Mouse (Mus musculus) liver, embryonic 16.5 days (tissue): ENCODE results near the gene Mvb12b. TPM values are rescaled to one million over a fixed set of nuclear protein-coding genes. Genes with fewer than 3 reads are reported as not detected.

Experiments
- ATAC-seq: fragments of 200-750 bp; cut with Nextera tagmentation; 2 replicates; pipeline ENCODE4 v1.8.0; 2017; ENCODE audit warnings: low read depth, mild to moderate bottlenecking, moderate number of reproducible peaks, moderate library complexity
- H3K27ac ChIP-seq: fragments of 300-500 bp; sonication (generic); 2 replicates; pipeline ENCODE4 v1.5.1; 2014; ENCODE audit warnings: mild to moderate bottlenecking, low read length
- H3K27me3 ChIP-seq: fragments of 300-500 bp; sonication (generic); 2 replicates; pipeline ENCODE4 v1.6.1; 2014; ENCODE audit warnings: low read depth, low read length, mixed read lengths; ENCODE audit not compliant: control insufficient read depth, insufficient read depth
- H3K36me3 ChIP-seq: fragments of 300-500 bp; sonication (generic); 2 replicates; pipeline ENCODE4 v1.6.1; 2014; ENCODE audit warnings: mild to moderate bottlenecking; ENCODE audit not compliant: control insufficient read depth, insufficient read depth
- H3K4me1 ChIP-seq: fragments of 300-500 bp; sonication (generic); 2 replicates; pipeline ENCODE4 v1.6.1; 2014; ENCODE audit warnings: low read depth, low read length, mixed read lengths; ENCODE audit not compliant: control insufficient read depth
- H3K4me2 ChIP-seq: fragments of 300-500 bp; sonication (generic); 2 replicates; pipeline ENCODE4 v1.6.1; 2014; ENCODE audit warnings: low read depth, low read length, mixed read lengths
- H3K4me3 ChIP-seq: fragments of 300-500 bp; sonication (generic); 2 replicates; pipeline ENCODE4 v1.5.1; 2014; ENCODE audit warnings: low read depth, mild to moderate bottlenecking, low read length
- H3K9ac ChIP-seq: fragments of 300-500 bp; sonication (generic); 2 replicates; pipeline ENCODE4 v1.6.1; 2014; ENCODE audit warnings: low read depth, low read length
- H3K9me3 ChIP-seq: fragments of 300-500 bp; sonication (generic); replicated peaks from 2 replicates; pipeline ENCODE4 v1.6.1; 2016; ENCODE audit warnings: low read length; ENCODE audit not compliant: control insufficient read depth
- WGBS: fragments of 180-500 bp; shearing (Covaris S2); extraction: QIAGEN DNeasy Blood & Tissue Kit; methylation state at CpG from one replicate; pipeline ENCODE4 v1.1.7; 2014; ENCODE audit not compliant: insufficient replicate concordance; 5-methylcytosine and 5-hydroxymethylcytosine counted together
- polyA plus RNA-seq: library from polyadenylated mRNA; unstranded; fragments of >200 nt; fragmentation: Nextera tagmentation; extraction: Ambion mirVana; gene quantifications from 2 replicates; pipeline ENCODE4 v1.2.1, GENCODE M21; 2015

The Mvb12b gene
- polyA plus RNA-seq, 1 experiment from 2014 or later: 11.0 TPM

- 73% methylated on average over 10 of the region's 10 CpGs for WGBS
- Histone ChIP-seq H3K27ac (no peak overlapping the region), H3K27me3 (no peaks in the 10 kb centered on the region), H3K4me1 (peaks cover 5% of the 10 kb centered on the region), H3K36me3 (no peaks in the 10 kb centered on the region), H3K4me3 (no peak overlapping the region), H3K4me2 (no peak overlapping the region), H3K9ac (no peak overlapping the region), H3K9me3 (no peaks in the 10 kb centered on the region)
- ATAC-seq: no peak
Observed at GRCm38 (mm10) chr2:33759447-33759846, 128.3 kb downstream of the Mvb12b start.

- Histone ChIP-seq H3K27ac (peak overlapping the region; percentile 7; the same call in 1 of the 2 replicates), H3K4me2 (no peak overlapping the region), H3K4me3 (no peak overlapping the region), H3K4me1 (peaks cover 5% of the 10 kb centered on the region), H3K27me3 (no peaks in the 10 kb centered on the region), H3K9ac (no peak overlapping the region), H3K9me3 (no peaks in the 10 kb centered on the region), H3K36me3 (no peaks in the 10 kb centered on the region)
- WGBS: 23% methylated on average over 6 of the region's 6 CpGs
- peak; percentile 64 for ATAC-seq
Observed at GRCm38 (mm10) chr2:33755633-33756020, 132.1 kb downstream of the Mvb12b start.

GRCm38 (mm10) chr2:33754980-33755632, 132.6 kb downstream of the Mvb12b start:
- Histone ChIP-seq H3K9me3 (no peaks in the 10 kb centered on the region), H3K36me3 (no peaks in the 10 kb centered on the region), H3K4me1 (peaks cover 5% of the 10 kb centered on the region), H3K4me3 (no peak overlapping the region), H3K9ac (no peak overlapping the region), H3K27me3 (no peaks in the 10 kb centered on the region), H3K27ac (no peak overlapping the region), H3K4me2 (no peak overlapping the region)
- WGBS: 40% methylated on average over 7 of the region's 7 CpGs
- no peak for ATAC-seq

- H3K27me3 ChIP-seq: no peaks in the 10 kb centered on the region
- H3K4me2 ChIP-seq: no peak overlapping the region
- H3K9me3 ChIP-seq: no peaks in the 10 kb centered on the region
- H3K36me3 ChIP-seq: no peaks in the 10 kb centered on the region
- peaks cover 5% of the 10 kb centered on the region for H3K4me1 ChIP-seq
- ATAC-seq: no peak
- no peak overlapping the region for H3K27ac ChIP-seq
- H3K4me3 ChIP-seq: no peak overlapping the region
- WGBS: 73% methylated on average over 3 of the region's 3 CpGs
- H3K9ac ChIP-seq: no peak overlapping the region
Observed at GRCm38 (mm10) chr2:33754317-33754633, 133.5 kb downstream of the Mvb12b start.

- no peaks in the 10 kb centered on the region for H3K9me3 ChIP-seq
- no peak overlapping the region for H3K4me2 ChIP-seq
- no peak for ATAC-seq
- peaks cover 5% of the 10 kb centered on the region for H3K4me1 ChIP-seq
- no peak overlapping the region for H3K4me3 ChIP-seq
- no peak overlapping the region for H3K27ac ChIP-seq
- 54% methylated on average over 15 of the region's 15 CpGs for WGBS
- H3K9ac ChIP-seq: no peak overlapping the region
- H3K27me3 ChIP-seq: no peaks in the 10 kb centered on the region
- H3K36me3 ChIP-seq: no peaks in the 10 kb centered on the region
Observed at GRCm38 (mm10) chr2:33753630-33754316, 134.0 kb downstream of the Mvb12b start.

GRCm38 (mm10) chr2:33750611-33751010, 137.1 kb downstream of the Mvb12b start:
- Histone ChIP-seq H3K36me3 (no peaks in the 10 kb centered on the region), H3K4me1 (peaks cover 5% of the 10 kb centered on the region), H3K4me3 (no peak overlapping the region), H3K27ac (no peak overlapping the region), H3K27me3 (no peaks in the 10 kb centered on the region), H3K9ac (no peak overlapping the region), H3K9me3 (no peaks in the 10 kb centered on the region), H3K4me2 (no peak overlapping the region)
- 75% methylated on average over 7 of the region's 7 CpGs for WGBS
- ATAC-seq: no peak

- no peaks in the 10 kb centered on the region for H3K9me3 ChIP-seq
- WGBS: 23% methylated on average over 5 of the region's 5 CpGs
- no peak overlapping the region for H3K4me2 ChIP-seq
- H3K27ac ChIP-seq: no peak overlapping the region
- H3K36me3 ChIP-seq: no peaks in the 10 kb centered on the region
- no peak overlapping the region for H3K9ac ChIP-seq
- H3K4me3 ChIP-seq: no peak overlapping the region
- no peaks in the 10 kb centered on the region for H3K4me1 ChIP-seq
- no peaks in the 10 kb centered on the region for H3K27me3 ChIP-seq
- no peak for ATAC-seq
Observed at GRCm38 (mm10) chr2:33746471-33746870, 141.3 kb downstream of the Mvb12b start.

- no peak overlapping the region for H3K9ac ChIP-seq
- no peak overlapping the region for H3K4me2 ChIP-seq
- no peak overlapping the region for H3K27ac ChIP-seq
- no peaks in the 10 kb centered on the region for H3K4me1 ChIP-seq
- no peaks in the 10 kb centered on the region for H3K9me3 ChIP-seq
- no peak overlapping the region for H3K4me3 ChIP-seq
- no peaks in the 10 kb centered on the region for H3K36me3 ChIP-seq
- H3K27me3 ChIP-seq: no peaks in the 10 kb centered on the region
- WGBS: 78% methylated on average over 5 of the region's 5 CpGs
- no peak for ATAC-seq
Observed at GRCm38 (mm10) chr2:33745724-33746123, 142.0 kb downstream of the Mvb12b start.

- Histone ChIP-seq H3K9me3 (no peaks in the 10 kb centered on the region), H3K4me1 (no peaks in the 10 kb centered on the region), H3K36me3 (no peaks in the 10 kb centered on the region), H3K4me2 (no peak overlapping the region), H3K9ac (no peak overlapping the region), H3K4me3 (no peak overlapping the region), H3K27ac (no peak overlapping the region), H3K27me3 (no peaks in the 10 kb centered on the region)
- 50% methylated on average over 3 of the region's 3 CpGs for WGBS
- ATAC-seq: no peak
Observed at GRCm38 (mm10) chr2:33737128-33737527, 150.6 kb downstream of the Mvb12b start.
